Mouse (Mus musculus) ES-E14 (cell line): ENCODE data around the gene Hist1h4c.

Experiments used
- CHD2 ChIP-seq: IDR thresholded peaks from 2 replicates; pipeline ENCODE4 v1.6.1; 2014; ENCODE audit warnings: mild to moderate bottlenecking, low read depth, low read length, inconsistent platforms
- HCFC1 ChIP-seq: IDR thresholded peaks from 2 replicates; pipeline ENCODE4 v1.6.1; 2012; ENCODE audit warnings: low read length, inconsistent platforms, borderline replicate concordance; ENCODE audit not compliant: insufficient read depth
- MAFK ChIP-seq: IDR thresholded peaks from 2 replicates; pipeline ENCODE4 v1.6.1; 2014; ENCODE audit warnings: mild to moderate bottlenecking, low read depth, low read length, inconsistent platforms; ENCODE audit not compliant: insufficient read depth
- ZC3H11A ChIP-seq: IDR thresholded peaks from 2 replicates; pipeline ENCODE4 v1.6.1; 2012; ENCODE audit warnings: low read depth, mild to moderate bottlenecking, inconsistent platforms, low read length, borderline replicate concordance

GRCm38 (mm10) chr13:23709714-23710373 is 11.6 kb upstream of the Hist1h4c start:
- TF ChIP-seq ZC3H11A: no peak
- no peak for TF ChIP-seq MAFK
- no peak for TF ChIP-seq HCFC1
- TF ChIP-seq CHD2: no peak
